Mouse (Mus musculus) adrenal gland (tissue): Measurements from ENCODE around the gene Cebpa.

Experiments
- intact Hi-C: fragments of 180-260 bp; cut with DNase I; formaldehyde crosslinking; loops from one replicate; pipeline ENCODE4 v1.15.1; 2025
- microRNA-seq, 2 experiments: library from miRNA; unstranded; fragments of <30 nt; microRNA quantifications; one replicate each; pipeline ENCODE4; 2019

The Cebpa gene

GRCm38 (mm10) chr7:35142522-35142921 is 23.4 kb downstream of the Cebpa start:
- intact Hi-C loops: no loop called here

GRCm38 (mm10) chr7:35143864-35144618 is 24.9 kb downstream of the Cebpa start:
- intact Hi-C loops: no loop called here

DNA sequence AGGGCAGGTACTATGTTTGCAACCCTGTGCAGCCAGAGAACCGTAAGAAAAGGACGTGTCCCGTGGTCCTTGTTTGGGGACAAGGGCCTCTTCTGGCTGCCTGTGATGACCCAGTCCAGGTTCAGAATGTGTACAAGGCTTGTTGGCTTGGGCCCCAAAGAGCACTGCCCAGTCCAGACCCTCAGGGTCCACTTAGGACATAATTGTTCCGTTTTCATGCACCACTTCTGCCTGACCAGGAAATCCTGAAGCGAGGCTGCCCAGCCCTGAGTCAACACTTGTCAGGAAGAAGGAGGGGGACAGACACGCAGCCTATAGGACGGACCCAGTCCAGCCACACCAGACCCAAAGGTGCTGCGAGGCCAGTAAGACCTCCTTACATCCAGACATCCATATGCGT is 26.0 kb downstream of the Cebpa start:
- intact Hi-C loops: no loop called here

- intact Hi-C loops: no loop called here
Measured at GRCm38 (mm10) chr7:35146269-35146668, 27.2 kb downstream of the Cebpa start.

- intact Hi-C loops: no loop called here
Measured at GRCm38 (mm10) chr7:35149616-35150433, 30.7 kb downstream of the Cebpa start.

DNA sequence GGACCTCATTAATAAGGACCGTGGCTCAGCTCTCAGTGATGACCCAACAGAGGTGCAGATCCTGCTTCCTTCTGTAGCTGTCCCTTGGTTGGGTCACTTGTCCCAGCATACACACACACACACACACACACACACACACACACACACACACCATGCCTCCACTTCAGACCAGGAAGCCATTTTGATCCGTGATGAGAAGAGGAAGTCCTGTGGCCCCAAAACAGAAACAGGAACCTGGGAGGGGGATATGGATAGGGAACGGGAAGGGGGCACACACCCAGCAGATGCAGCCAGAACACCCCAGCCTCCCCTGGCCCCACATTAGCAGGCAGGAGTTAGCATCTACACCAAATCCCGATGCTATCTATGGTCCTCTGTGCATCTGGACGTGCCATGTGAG is 31.8 kb downstream of the Cebpa start:
- intact Hi-C loops: no loop called here

- intact Hi-C loops: no loop called here
Measured at GRCm38 (mm10) chr7:35154449-35154848, 35.4 kb downstream of the Cebpa start.

- intact Hi-C loops: no loop called here
Measured at GRCm38 (mm10) chr7:35156561-35157477, 37.7 kb downstream of the Cebpa start.

DNA sequence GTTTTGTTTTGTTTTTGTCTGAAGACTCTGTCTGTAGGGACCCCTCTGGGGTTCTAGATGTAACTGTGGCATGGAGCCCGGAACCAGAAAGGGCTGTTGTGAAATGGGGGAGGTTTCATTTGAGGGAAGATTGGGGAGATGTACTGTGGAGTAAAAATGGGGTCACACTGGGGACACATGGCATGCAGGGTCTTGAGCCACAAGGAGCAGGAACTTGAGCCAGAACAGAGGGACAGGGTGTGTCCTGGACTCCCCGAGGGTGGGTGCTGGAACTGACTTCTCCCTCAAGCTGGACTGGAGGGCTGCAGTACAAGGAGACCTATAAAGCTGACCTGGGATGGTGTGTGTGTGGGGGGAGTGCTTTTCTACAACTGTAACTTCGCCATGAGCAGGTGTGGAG is 38.4 kb downstream of the Cebpa start:
- intact Hi-C loops: no loop called here

DNA sequence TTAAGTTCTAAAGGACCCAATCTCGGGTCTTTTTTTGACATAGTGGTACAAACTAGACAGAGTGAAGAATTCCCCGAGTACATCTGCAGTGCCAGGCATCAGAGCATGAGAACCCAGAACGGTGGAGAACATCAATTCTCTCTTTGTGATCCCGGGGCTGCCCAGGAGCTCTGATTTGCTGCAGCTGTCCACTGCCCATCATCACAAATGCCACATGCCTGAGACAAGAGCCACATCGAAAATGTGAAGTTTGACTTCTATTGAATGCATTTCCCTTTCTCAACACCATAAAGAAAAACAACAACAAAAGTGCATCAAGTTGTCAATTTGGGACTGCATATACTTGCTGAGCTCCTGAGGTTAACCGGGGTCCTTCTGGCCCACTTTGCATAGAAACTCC is 43.4 kb downstream of the Cebpa start:
- intact Hi-C loops: no loop called here

- intact Hi-C loops: no loop called here
Measured at GRCm38 (mm10) chr7:35163600-35163999, 44.5 kb downstream of the Cebpa start.

DNA sequence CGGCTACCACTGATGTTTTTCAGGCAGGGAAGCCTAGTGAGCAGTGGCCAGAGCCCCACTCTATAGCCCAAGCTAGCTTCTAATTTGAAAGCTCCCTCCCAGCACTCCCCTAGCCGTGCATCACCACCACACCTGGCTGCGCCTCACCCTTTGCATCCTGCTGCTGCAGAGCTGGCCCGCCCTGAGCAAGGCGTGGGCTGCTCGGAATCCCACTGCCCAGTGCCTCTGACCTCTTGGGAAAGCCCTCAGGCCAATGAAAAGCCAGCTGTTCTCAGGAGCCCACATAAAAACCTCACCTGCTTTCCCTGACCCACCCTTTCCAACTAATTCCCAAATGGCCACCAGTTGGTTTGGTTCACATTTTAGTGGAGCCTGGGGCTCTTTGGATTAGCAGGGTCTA is 45.0 kb downstream of the Cebpa start:
- intact Hi-C loops: no loop called here

DNA sequence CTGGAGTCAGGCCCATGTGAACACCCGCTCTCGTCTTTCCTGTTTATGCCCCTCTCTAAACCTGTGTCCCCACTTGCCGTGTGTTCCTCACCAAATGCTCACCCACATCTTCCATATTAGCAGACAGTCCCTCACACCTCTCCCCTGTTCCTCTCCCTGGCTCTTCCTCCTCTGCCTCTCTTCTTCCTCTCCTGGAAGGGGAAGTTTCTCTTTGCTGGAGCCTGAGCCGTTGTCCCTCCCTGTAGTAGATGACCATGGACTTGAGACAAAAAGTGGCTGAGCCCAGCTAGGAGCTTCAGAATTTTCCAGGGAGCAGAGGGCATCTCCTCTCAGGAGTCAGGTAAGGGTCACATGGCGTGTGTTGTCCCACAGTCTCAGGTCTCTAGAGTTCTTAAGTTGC is 47.9 kb downstream of the Cebpa start:
- intact Hi-C loops: no loop called here

GRCm38 (mm10) chr7:35167925-35168324 is 48.8 kb downstream of the Cebpa start:
- intact Hi-C loops: loop anchor here (2.0 kb wide), 1 partner anchor 49 kb away; the partner anchor contains the start of gene Cebpa

DNA sequence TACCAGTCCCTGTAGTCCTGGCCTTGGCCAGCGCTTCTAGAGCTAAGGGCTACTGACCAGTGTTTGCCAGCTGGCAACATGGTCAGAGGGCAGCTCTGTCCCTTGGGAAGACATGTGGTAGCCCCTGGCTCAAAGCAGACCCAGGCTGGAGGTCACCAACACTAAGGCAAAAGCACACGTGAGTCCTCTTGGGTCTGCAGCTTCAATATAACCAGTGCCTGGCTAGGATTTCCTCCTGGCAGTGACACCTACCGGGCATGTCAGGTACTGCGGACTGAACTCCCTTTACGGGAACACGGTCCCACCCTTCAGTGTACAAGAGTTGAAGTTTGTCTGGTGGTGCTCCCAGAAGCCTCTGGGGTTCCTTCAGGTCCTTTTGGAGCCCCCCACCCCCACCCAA is 50.2 kb downstream of the Cebpa start:
- intact Hi-C loops: loop anchor here (1.0 to 2.0 kb wide), 2 partner anchors 51 to 143 kb away; partner anchors contain the start of gene Cebpa

Small RNA genes lying within 50 kb of the gene (microRNA-seq; reads per million reads assigned to microRNA genes)
- gene Gm25033: 0 reads per million in 2 experiments
